Mouse (Mus musculus) embryonic facial prominence, embryonic 10.5 days (tissue): ENCODE measurements at regions not wholly inside any gene's neighbourhood (a gene's known extent, or its start where the extent isn't known, plus 50 kb on each side); places are given as distances from the start of the nearest gene placed in this dataset.

ENCODE experiments used
- DNase-seq: peaks from one replicate; pipeline ENCODE4 v3.0.0-alpha.2; 2017; ENCODE audit warnings: low spot score
- H3K27ac ChIP-seq: fragments of 300-500 bp; sonication (generic); replicated peaks from 2 replicates; pipeline ENCODE4 v1.5.1; 2016; ENCODE audit warnings: mild to moderate bottlenecking
- H3K27me3 ChIP-seq: fragments of 300-500 bp; sonication (generic); replicated peaks from 2 replicates; pipeline ENCODE4 v1.6.1; 2016; ENCODE audit warnings: low read depth, mild to moderate bottlenecking; ENCODE audit not compliant: poor library complexity, severe bottlenecking
- H3K36me3 ChIP-seq: fragments of 300-500 bp; sonication (generic); replicated peaks from 2 replicates; pipeline ENCODE4 v1.6.1; 2016; ENCODE audit warnings: mild to moderate bottlenecking, moderate library complexity
- H3K4me1 ChIP-seq: fragments of 300-500 bp; sonication (generic); 2 replicates; pipeline ENCODE4 v1.6.1; 2016
- H3K4me3 ChIP-seq: fragments of 300-500 bp; sonication (generic); 2 replicates; pipeline ENCODE4 v1.5.1; 2016; ENCODE audit warnings: mild to moderate bottlenecking, moderate library complexity
- H3K9me3 ChIP-seq: fragments of 300-500 bp; sonication (generic); 2 replicates; pipeline ENCODE4 v1.6.1; 2016; ENCODE audit warnings: mild to moderate bottlenecking
- WGBS: fragments of 180-500 bp; shearing (Covaris S2); methylation state at CpG from one replicate; pipeline ENCODE4 v1.1.7; 2016; 5-methylcytosine and 5-hydroxymethylcytosine counted together

DNA sequence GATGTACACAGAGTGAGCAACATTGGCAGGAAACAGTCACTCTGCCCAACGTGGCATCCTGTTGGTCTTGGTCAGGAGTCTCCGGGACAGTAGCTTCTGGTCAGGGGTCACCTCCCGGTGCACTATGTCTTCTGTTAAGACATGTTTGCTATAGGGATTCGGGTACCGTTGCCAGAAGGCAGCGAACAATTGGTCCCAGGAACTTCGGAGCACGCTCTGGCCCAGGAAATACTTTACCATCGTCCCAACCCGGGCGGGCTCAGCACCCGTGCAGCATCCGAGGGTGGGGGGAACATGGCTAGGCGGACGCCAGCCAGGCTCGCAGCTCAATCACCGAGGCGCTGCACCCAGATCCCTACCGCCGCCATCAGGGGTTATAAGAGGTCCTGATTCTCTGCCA is 80.6 kb upstream of the Adam23 start:
- DNase-seq: no peak
- no peaks in the 10 kb centered on the region for H3K36me3 ChIP-seq
- H3K4me3 ChIP-seq: no peak overlapping the region
- H3K27me3 ChIP-seq: no peaks in the 10 kb centered on the region
- peaks cover 6% of the 10 kb centered on the region for H3K4me1 ChIP-seq
- H3K9me3 ChIP-seq: no peaks in the 10 kb centered on the region
- H3K27ac ChIP-seq: no peak overlapping the region
- 94% methylated on average over 20 of the region's 20 CpGs for WGBS

DNA sequence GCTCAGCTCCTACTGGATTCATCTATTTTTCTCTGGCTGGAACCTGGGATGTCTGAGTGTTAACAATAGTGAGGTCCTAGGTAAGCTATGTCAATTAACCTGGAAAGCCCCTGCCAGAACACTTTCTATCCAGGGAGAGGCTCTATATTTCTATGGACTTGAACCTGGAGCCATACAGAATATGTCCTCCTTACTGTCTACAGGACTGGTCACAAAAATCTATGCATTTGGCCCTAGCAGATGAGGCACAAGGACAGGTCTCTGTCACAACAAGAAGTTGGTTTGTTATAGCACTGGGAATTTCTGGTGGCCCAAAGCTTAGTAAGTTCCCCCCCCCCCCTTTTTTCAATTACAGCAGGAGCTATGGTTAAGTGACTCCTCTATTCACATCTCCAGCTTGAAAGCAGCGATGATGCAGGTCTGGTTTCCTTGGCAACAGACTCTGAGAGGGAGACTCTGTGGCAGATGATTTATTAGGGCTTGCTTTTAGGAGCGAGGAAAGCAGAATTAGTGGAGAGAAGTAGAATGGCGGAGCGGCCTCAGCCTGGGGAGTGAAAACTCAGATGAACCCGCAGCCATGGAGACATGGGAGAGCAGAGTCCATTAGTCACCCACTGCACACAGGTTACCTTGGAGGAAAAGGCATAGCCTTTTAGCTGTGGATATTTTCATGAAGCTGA is 77.9 kb upstream of the Adam23 start:
- DNase-seq: peak; percentile 35
- H3K27ac ChIP-seq: no peak overlapping the region
- H3K9me3 ChIP-seq: no peaks in the 10 kb centered on the region
- no peak overlapping the region for H3K4me3 ChIP-seq
- peaks cover 6% of the 10 kb centered on the region for H3K4me1 ChIP-seq
- WGBS: 62% methylated on average over 5 of the region's 5 CpGs
- no peaks in the 10 kb centered on the region for H3K36me3 ChIP-seq
- H3K27me3 ChIP-seq: no peaks in the 10 kb centered on the region

DNA sequence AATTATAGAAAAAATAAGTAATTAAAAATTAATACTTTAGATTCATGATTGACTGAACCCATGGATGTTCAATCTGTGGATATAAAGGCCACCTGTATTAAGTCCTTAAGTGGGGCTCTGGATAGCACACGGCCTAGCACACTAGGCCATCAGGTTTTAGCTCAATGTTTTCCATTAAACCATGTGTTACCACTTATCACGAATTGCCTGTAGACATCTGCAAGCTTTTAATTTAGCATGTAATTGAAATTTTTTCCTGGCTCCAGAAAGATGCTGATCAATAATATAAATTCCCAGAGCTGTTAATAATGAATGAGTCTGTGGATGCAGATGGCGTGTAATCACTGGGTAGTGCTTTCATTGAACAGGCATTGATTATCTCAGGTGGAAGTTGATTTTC is 76.8 kb upstream of the Adam23 start:
- no peak for DNase-seq
- no peaks in the 10 kb centered on the region for H3K36me3 ChIP-seq
- peaks cover 6% of the 10 kb centered on the region for H3K4me1 ChIP-seq
- no peak overlapping the region for H3K4me3 ChIP-seq
- whole genome bisulfite sequencing: 57% methylated on average over 3 of the region's 3 CpGs
- no peaks in the 10 kb centered on the region for H3K27me3 ChIP-seq
- no peaks in the 10 kb centered on the region for H3K9me3 ChIP-seq
- H3K27ac ChIP-seq: no peak overlapping the region

DNA sequence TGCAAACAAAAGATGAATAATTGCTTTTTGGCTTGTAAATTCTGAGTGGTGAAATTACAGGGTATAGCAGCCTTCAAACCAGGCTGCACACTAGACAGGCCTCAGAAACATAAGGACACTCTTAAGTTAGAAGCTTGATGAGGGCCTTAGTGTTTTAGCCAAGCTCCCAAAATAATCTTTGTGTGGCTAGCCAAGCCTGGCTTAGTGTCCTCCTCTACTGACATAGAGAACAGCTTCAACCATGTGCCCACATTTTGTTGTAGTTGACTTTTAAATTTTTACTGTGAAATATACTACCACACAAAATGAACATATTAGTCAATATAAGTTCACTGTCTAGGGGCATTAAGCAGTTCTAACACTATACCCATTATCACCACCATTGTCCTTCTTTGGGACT is 76.1 kb upstream of the Adam23 start:
- Histone ChIP-seq H3K9me3 (no peaks in the 10 kb centered on the region), H3K27me3 (no peaks in the 10 kb centered on the region), H3K4me1 (peaks cover 6% of the 10 kb centered on the region), H3K4me3 (no peak overlapping the region), H3K36me3 (no peaks in the 10 kb centered on the region), H3K27ac (no peak overlapping the region)
- DNase-seq: no peak

DNA sequence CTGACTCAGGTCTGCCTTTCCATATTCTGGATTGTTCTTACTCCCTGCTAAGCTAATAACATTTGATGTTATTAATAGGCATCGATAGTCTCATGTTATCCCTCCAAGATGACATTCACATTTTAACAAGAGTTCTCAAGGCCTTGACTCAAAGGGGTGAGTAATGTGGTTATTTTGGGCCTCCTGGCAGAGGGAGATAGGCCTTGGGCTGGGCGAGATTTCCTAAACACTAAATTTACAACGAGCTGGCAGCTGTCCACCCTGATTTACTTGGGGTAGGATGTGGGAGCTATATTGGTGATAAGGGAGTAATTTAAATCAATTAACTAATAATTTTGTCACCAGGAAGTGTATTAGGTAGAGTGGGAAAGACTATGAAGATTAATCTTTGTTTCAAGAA is 62.6 kb upstream of the Adam23 start:
- DNase-seq: no peak
- WGBS: 89% methylated on average over 3 of the region's 3 CpGs
- no peak overlapping the region for H3K4me3 ChIP-seq
- peaks cover 19% of the 10 kb centered on the region for H3K4me1 ChIP-seq
- H3K9me3 ChIP-seq: no peaks in the 10 kb centered on the region
- H3K36me3 ChIP-seq: no peaks in the 10 kb centered on the region
- no peaks in the 10 kb centered on the region for H3K27me3 ChIP-seq
- H3K27ac ChIP-seq: no peak overlapping the region

DNA sequence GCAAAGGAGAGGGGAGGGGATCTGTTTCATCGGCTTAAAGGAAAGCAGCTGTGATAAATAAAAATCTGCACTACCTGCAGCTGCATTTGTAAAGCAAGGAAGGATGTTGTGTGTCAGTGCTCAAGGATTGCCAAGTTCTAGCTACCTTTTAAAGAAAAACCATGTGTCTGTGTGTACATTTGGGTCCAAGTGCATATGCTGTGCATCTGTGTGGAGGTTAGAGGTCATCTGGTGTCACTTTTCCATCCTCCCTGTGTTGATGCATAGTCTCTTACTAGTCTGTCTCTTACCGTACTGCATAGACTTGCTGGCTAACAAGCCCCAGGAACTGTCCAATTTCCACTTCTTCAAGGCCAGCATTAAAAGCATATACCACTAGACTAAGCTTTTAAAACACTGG is 60.6 kb upstream of the Adam23 start:
- Histone ChIP-seq H3K9me3 (no peaks in the 10 kb centered on the region), H3K27me3 (no peaks in the 10 kb centered on the region), H3K36me3 (no peaks in the 10 kb centered on the region), H3K4me3 (no peak overlapping the region), H3K27ac (peak overlapping the region; percentile 65; the same call in 1 of the 2 replicates), H3K4me1 (peaks cover 19% of the 10 kb centered on the region)
- WGBS: 37% methylated on average over 2 of the region's 2 CpGs
- peak; percentile 50 for DNase-seq

DNA sequence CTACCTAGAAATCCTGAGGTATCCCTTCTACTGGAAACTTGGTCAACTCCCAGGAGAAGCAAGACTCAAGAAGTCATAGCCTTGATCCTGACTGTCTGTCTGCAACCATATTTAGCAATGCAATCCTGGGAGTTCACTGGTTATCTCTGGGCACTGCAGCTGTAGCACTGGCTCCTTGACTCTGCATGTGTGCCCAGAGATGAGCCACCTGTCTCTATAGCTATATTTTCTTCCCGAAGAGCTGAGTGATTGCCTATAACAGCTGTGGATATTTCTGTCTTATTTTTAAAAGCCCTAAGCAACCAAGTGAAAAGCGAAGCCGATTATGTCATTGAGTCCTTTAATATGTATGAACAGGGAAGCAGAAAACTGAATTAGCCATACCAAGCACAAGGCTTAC is 50.3 kb upstream of the Adam23 start:
- H3K27ac ChIP-seq: no peak overlapping the region

More for the DNA sequence above, 50.3 kb upstream of the Adam23 start:
- H3K27me3 ChIP-seq: no peaks in the 10 kb centered on the region
- H3K4me1 ChIP-seq: no peaks in the 10 kb centered on the region
- no peaks in the 10 kb centered on the region for H3K9me3 ChIP-seq
- no peak overlapping the region for H3K4me3 ChIP-seq
- 87% methylated on average over 3 of the region's 3 CpGs for WGBS
- H3K36me3 ChIP-seq: no peaks in the 10 kb centered on the region
- DNase-seq: no peak
